Mouse (Mus musculus) hindbrain, embryonic 15.5 days (tissue): ENCODE measurements around the gene Gm10188. TPM values are rescaled to one million over a fixed set of nuclear protein-coding genes. Genes with fewer than 3 reads are reported as not detected.
A peak's percentile ranks its signal among the peaks of the same experiment; 100 is the strongest.

Experiments used
- ATAC-seq: fragments of 200-750 bp; cut with Nextera tagmentation; 2 replicates; pipeline ENCODE4 v1.8.0; 2017; ENCODE audit warnings: low read depth, moderate number of reproducible peaks, moderate TSS enrichment; ENCODE audit not compliant: low FRiP score
- H3K27ac ChIP-seq: fragments of 300-500 bp; sonication (generic); replicated peaks from 2 replicates; pipeline ENCODE4 v1.5.1; 2015; ENCODE audit warnings: mild to moderate bottlenecking, inconsistent platforms
- H3K27me3 ChIP-seq: fragments of 300-500 bp; sonication (generic); 2 replicates; pipeline ENCODE4 v1.6.1; 2015; ENCODE audit warnings: control low read depth, inconsistent platforms
- H3K36me3 ChIP-seq: fragments of 300-500 bp; sonication (generic); 2 replicates; pipeline ENCODE4 v1.6.1; 2015; ENCODE audit warnings: control low read depth, inconsistent platforms
- H3K4me1 ChIP-seq: fragments of 300-500 bp; sonication (generic); replicated peaks from 2 replicates; pipeline ENCODE4 v1.6.1; 2015; ENCODE audit warnings: control low read depth, inconsistent platforms
- H3K4me2 ChIP-seq: fragments of 300-500 bp; sonication (generic); 2 replicates; pipeline ENCODE4 v1.6.1; 2015; ENCODE audit warnings: moderate library complexity, mild to moderate bottlenecking, inconsistent platforms
- H3K4me3 ChIP-seq: fragments of 300-500 bp; sonication (generic); 2 replicates; pipeline ENCODE4 v1.5.1; 2015; ENCODE audit warnings: mild to moderate bottlenecking, inconsistent platforms
- H3K9ac ChIP-seq: fragments of 300-500 bp; sonication (generic); 2 replicates; pipeline ENCODE4 v1.6.1; 2015; ENCODE audit warnings: inconsistent platforms
- H3K9me3 ChIP-seq: fragments of 300-500 bp; sonication (generic); 2 replicates; pipeline ENCODE4 v1.6.1; 2016; ENCODE audit warnings: control low read depth, inconsistent platforms
- WGBS: fragments of 180-500 bp; shearing (Covaris S2); methylation state at CpG from one replicate; pipeline ENCODE4 v1.1.7; 2015; 5-methylcytosine and 5-hydroxymethylcytosine counted together
- microRNA counts: library from miRNA; unstranded; fragments of <30 nt; microRNA quantifications from one replicate; lab custom pipeline; 2016
- microRNA-seq: library from miRNA; unstranded; fragments of <30 nt; microRNA quantifications from one replicate; pipeline ENCODE4, GENCODE M21; 2016
- polyA plus RNA-seq: library from polyadenylated mRNA; unstranded; fragments of >200 nt; fragmentation: Nextera tagmentation; extraction: Ambion mirVana; gene quantifications from 2 replicates; pipeline ENCODE4 v1.2.1, GENCODE M21; 2015

Gene Gm10188
- polyA plus RNA-seq, 1 experiment from 2014 or later = 0.25 TPM

GRCm38 (mm10) chr1:132191093-132191785, 38.3 kb downstream of the Gm10188 start, which contains the start of the genes Lemd1 and AC124108.1:
TSS of gene Lemd1 (plus strand) at chr1:132191431.
TSS of gene AC124108.1 (plus strand) at chr1:132191457.
- peak within 1 kb of the TSS; percentile 98 for H3K27ac ChIP-seq
- ATAC-seq = peak; percentile 12; the same call in 1 of the 2 replicates
- peak within 1 kb of the TSS; percentile 90 for H3K9ac ChIP-seq
- H3K4me2 ChIP-seq = peak within 1 kb of the TSS; percentile 74
- H3K36me3 ChIP-seq = no peaks in the 10 kb centered on the region
- peaks cover 55% of the 10 kb centered on the region for H3K4me1 ChIP-seq
- no peaks in the 10 kb centered on the region for H3K27me3 ChIP-seq
- peak within 1 kb of the TSS; percentile 75 for H3K4me3 ChIP-seq
- under 1% methylated on average over 31 of the region's 34 CpGs for WGBS
- H3K9me3 ChIP-seq = no peaks in the 10 kb centered on the region

GRCm38 (mm10) chr1:132190621-132191092, 38.9 kb downstream of the Gm10188 start:
- Histone ChIP-seq H3K27me3 (no peaks in the 10 kb centered on the region), H3K27ac (peak overlapping the region; percentile 98), H3K4me1 (peaks cover 49% of the 10 kb centered on the region), H3K4me3 (peak overlapping the region; percentile 75), H3K9me3 (no peaks in the 10 kb centered on the region), H3K36me3 (no peaks in the 10 kb centered on the region), H3K9ac (peak overlapping the region; percentile 90), H3K4me2 (peak overlapping the region; percentile 74)
- WGBS = 1% methylated on average over 58 of the region's 62 CpGs
- ATAC-seq = peak; percentile 19

- H3K27ac ChIP-seq = peak overlapping the region; percentile 98
- peak; percentile 82 for ATAC-seq
- no peaks in the 10 kb centered on the region for H3K27me3 ChIP-seq
- WGBS = under 1% methylated on average over 45 of the region's 50 CpGs
- H3K36me3 ChIP-seq = no peaks in the 10 kb centered on the region
- peak overlapping the region; percentile 74 for H3K4me2 ChIP-seq
- peaks cover 43% of the 10 kb centered on the region for H3K4me1 ChIP-seq
- no peaks in the 10 kb centered on the region for H3K9me3 ChIP-seq
- peak overlapping the region; percentile 90 for H3K9ac ChIP-seq
- peak overlapping the region; percentile 75 for H3K4me3 ChIP-seq
Observed at GRCm38 (mm10) chr1:132190040-132190513, 39.5 kb downstream of the Gm10188 start.

- ATAC-seq = no peak
- peaks cover 35% of the 10 kb centered on the region for H3K4me1 ChIP-seq
- H3K9me3 ChIP-seq = no peaks in the 10 kb centered on the region
- peak overlapping the region; percentile 74 for H3K4me2 ChIP-seq
- H3K36me3 ChIP-seq = no peaks in the 10 kb centered on the region
- WGBS = 36% methylated on average over 4 of the region's 4 CpGs
- peak overlapping the region; percentile 98 for H3K27ac ChIP-seq
- no peak overlapping the region for H3K9ac ChIP-seq
- H3K27me3 ChIP-seq = no peaks in the 10 kb centered on the region
- no peak overlapping the region; the same call in 1 of the 2 replicates for H3K4me3 ChIP-seq
Observed at GRCm38 (mm10) chr1:132189231-132189630, 40.3 kb downstream of the Gm10188 start.

- ATAC-seq = no peak
- Histone ChIP-seq H3K4me2 (no peak overlapping the region), H3K4me1 (peaks cover 28% of the 10 kb centered on the region), H3K4me3 (no peak overlapping the region), H3K9ac (no peak overlapping the region), H3K27me3 (no peaks in the 10 kb centered on the region), H3K36me3 (no peaks in the 10 kb centered on the region), H3K27ac (no peak overlapping the region), H3K9me3 (no peaks in the 10 kb centered on the region)
- WGBS = 59% methylated on average over 9 of the region's 9 CpGs
Observed at GRCm38 (mm10) chr1:132188442-132189066, 41.0 kb downstream of the Gm10188 start.

- no peak overlapping the region for H3K4me2 ChIP-seq
- H3K9ac ChIP-seq = no peak overlapping the region
- H3K4me1 ChIP-seq = peaks cover 10% of the 10 kb centered on the region; the same call in 1 of the 2 replicates
- H3K27me3 ChIP-seq = no peaks in the 10 kb centered on the region
- ATAC-seq = no peak
- no peaks in the 10 kb centered on the region for H3K9me3 ChIP-seq
- no peak overlapping the region for H3K4me3 ChIP-seq
- WGBS = 84% methylated on average over 4 of the region's 4 CpGs
- no peak overlapping the region for H3K27ac ChIP-seq
- no peaks in the 10 kb centered on the region for H3K36me3 ChIP-seq
Observed at GRCm38 (mm10) chr1:132186303-132186702, 43.3 kb downstream of the Gm10188 start.

MicroRNAs encoded within 50 kb of the gene (microRNA counts, 519-probe panel; counts per million panel counts)
- 4,155 counts per million, percentile 85 among the panel's probes with 10 or more counts for microRNA mmu-miR-135b (lab: Ali Mortazavi, UCI)

Small RNA genes within 50 kb of the gene (microRNA-seq; reads per million reads assigned to microRNA genes)
- 7,885 reads per million, percentile 94 among the genes with 10 or more reads in this experiment for gene Mir135b

Other genes with a start within 250 kb of the Gm10188 start
- 11.4 and 11.5 TPM in 2 replicates for gene Elk4, start 222.2 kb downstream of the Gm10188 start, polyA plus RNA-seq
- 6.9 and 7.3 TPM in 2 replicates for gene Mfsd4a, start 161.7 kb downstream of the Gm10188 start, polyA plus RNA-seq
- 1.00 and 1.1 TPM in 2 replicates for gene Cdk18, start 90.1 kb downstream of the Gm10188 start, polyA plus RNA-seq
- gene Lemd1, start 38.3 kb downstream of the Gm10188 start, polyA plus RNA-seq = 14.1 and 16.2 TPM in 2 replicates
- 2.7 and 2.8 TPM in 2 replicates for gene AC124108.1, start 38.3 kb downstream of the Gm10188 start, polyA plus RNA-seq
- 8.7 and 9.5 TPM in 2 replicates for gene Klhdc8a, start 68.9 kb upstream of the Gm10188 start, polyA plus RNA-seq
- 12.9 and 24.2 TPM in 2 replicates for gene Nuak2, start 86.4 kb upstream of the Gm10188 start, polyA plus RNA-seq
- gene Tmcc2, start 161.5 kb upstream of the Gm10188 start, polyA plus RNA-seq = 38.1 and 41.4 TPM in 2 replicates
- 8.6 and 9.9 TPM in 2 replicates for gene Dstyk, start 187.8 kb upstream of the Gm10188 start, polyA plus RNA-seq
- 41.4 and 43.8 TPM in 2 replicates for gene Rbbp5, start 247.6 kb upstream of the Gm10188 start, polyA plus RNA-seq